Mouse (Mus musculus): Measurements from ENCODE around the gene Rfx2. TPM values are rescaled to one million over a fixed set of nuclear protein-coding genes. Genes with fewer than 3 reads are reported as not detected.

The Rfx2 gene
- polyA plus RNA-seq, 1 experiment, result 3.2 TPM

- Histone ChIP-seq H3K4me1 (ENCODE audit: control insufficient read depth, insufficient read depth, low read length) (no peaks in the 10 kb centered on the region), H3K4me3 (ENCODE audit: insufficient read depth, low read length) (no peak overlapping the region), H3K27ac (ENCODE audit: insufficient read depth, low read length) (no peak overlapping the region)
- no peak for TF ChIP-seq POLR2A (IDR thresholded peaks at IDR 0.05; ENCODE audit: extremely low read depth, insufficient read depth, low read length)
- no peak for TF ChIP-seq CTCF (IDR thresholded peaks at IDR 0.05; ENCODE audit: extremely low read depth, insufficient read depth, low read length)
Observed at GRCm38 (mm10) chr17:56740788-56741160, 90.0 kb downstream of the Rfx2 start.

GRCm38 (mm10) chr17:56740118-56740787 is 90.6 kb downstream of the Rfx2 start:
- H3K27ac ChIP-seq (ENCODE audit: insufficient read depth, low read length), result no peak overlapping the region
- no peaks in the 10 kb centered on the region for H3K4me1 ChIP-seq (ENCODE audit: control insufficient read depth, insufficient read depth, low read length)
- no peak overlapping the region for H3K4me3 ChIP-seq (ENCODE audit: insufficient read depth, low read length)
- no peak for TF ChIP-seq POLR2A (IDR thresholded peaks at IDR 0.05; ENCODE audit: extremely low read depth, insufficient read depth, low read length)

GRCm38 (mm10) chr17:56738221-56738620 is 92.6 kb downstream of the Rfx2 start:
- H3K27ac ChIP-seq (ENCODE audit: insufficient read depth, low read length), result no peak overlapping the region
- H3K4me1 ChIP-seq (ENCODE audit: control insufficient read depth, insufficient read depth, low read length), result no peaks in the 10 kb centered on the region
- TF ChIP-seq POLR2A (IDR thresholded peaks at IDR 0.05; ENCODE audit: extremely low read depth, insufficient read depth, low read length), result no peak
- no peak for TF ChIP-seq CTCF (IDR thresholded peaks at IDR 0.05; ENCODE audit: extremely low read depth, insufficient read depth, low read length)
- H3K4me3 ChIP-seq (ENCODE audit: insufficient read depth, low read length), result no peak overlapping the region

GRCm38 (mm10) chr17:56736534-56736933 is 94.3 kb downstream of the Rfx2 start:
- H3K4me1 ChIP-seq (ENCODE audit: control insufficient read depth, insufficient read depth, low read length), result no peaks in the 10 kb centered on the region
- no peak overlapping the region for H3K4me3 ChIP-seq (ENCODE audit: insufficient read depth, low read length)
- no peak overlapping the region for H3K27ac ChIP-seq (ENCODE audit: insufficient read depth, low read length)
- TF ChIP-seq CTCF (IDR thresholded peaks at IDR 0.05; ENCODE audit: extremely low read depth, insufficient read depth, low read length), result 0 out of 2 replicates have a peak, but pooled peaks have one; percentile 9
- no peak for TF ChIP-seq POLR2A (IDR thresholded peaks at IDR 0.05; ENCODE audit: extremely low read depth, insufficient read depth, low read length)

GRCm38 (mm10) chr17:56729656-56730055 is 101.2 kb downstream of the Rfx2 start:
- Histone ChIP-seq H3K4me3 (ENCODE audit: insufficient read depth, low read length) (no peak overlapping the region), H3K4me1 (ENCODE audit: control insufficient read depth, insufficient read depth, low read length) (no peaks in the 10 kb centered on the region), H3K27ac (ENCODE audit: insufficient read depth, low read length) (no peak overlapping the region)
- TF ChIP-seq CTCF (IDR thresholded peaks at IDR 0.05; ENCODE audit: extremely low read depth, insufficient read depth, low read length) (no peak), POLR2A (IDR thresholded peaks at IDR 0.05; ENCODE audit: extremely low read depth, insufficient read depth, low read length) (no peak)

GRCm38 (mm10) chr17:56729151-56729550 is 101.7 kb downstream of the Rfx2 start:
- Histone ChIP-seq H3K27ac (ENCODE audit: insufficient read depth, low read length) (no peak overlapping the region), H3K4me3 (ENCODE audit: insufficient read depth, low read length) (no peak overlapping the region), H3K4me1 (ENCODE audit: control insufficient read depth, insufficient read depth, low read length) (no peaks in the 10 kb centered on the region)
- TF ChIP-seq POLR2A (IDR thresholded peaks at IDR 0.05; ENCODE audit: extremely low read depth, insufficient read depth, low read length) (no peak), CTCF (IDR thresholded peaks at IDR 0.05; ENCODE audit: extremely low read depth, insufficient read depth, low read length) (no peak)

- no peak for TF ChIP-seq CTCF (IDR thresholded peaks at IDR 0.05; ENCODE audit: extremely low read depth, insufficient read depth, low read length)
- TF ChIP-seq POLR2A (IDR thresholded peaks at IDR 0.05; ENCODE audit: extremely low read depth, insufficient read depth, low read length), result no peak
- H3K4me1 ChIP-seq (ENCODE audit: control insufficient read depth, insufficient read depth, low read length), result no peaks in the 10 kb centered on the region
- H3K4me3 ChIP-seq (ENCODE audit: insufficient read depth, low read length), result no peak overlapping the region
- no peak overlapping the region for H3K27ac ChIP-seq (ENCODE audit: insufficient read depth, low read length)
Observed at GRCm38 (mm10) chr17:56728117-56728516, 102.7 kb downstream of the Rfx2 start.

- TF ChIP-seq POLR2A (IDR thresholded peaks at IDR 0.05; ENCODE audit: extremely low read depth, insufficient read depth, low read length) (no peak), CTCF (IDR thresholded peaks at IDR 0.05; ENCODE audit: extremely low read depth, insufficient read depth, low read length) (no peak)
- Histone ChIP-seq H3K27ac (ENCODE audit: insufficient read depth, low read length) (no peak overlapping the region), H3K4me3 (ENCODE audit: insufficient read depth, low read length) (no peak overlapping the region), H3K4me1 (ENCODE audit: control insufficient read depth, insufficient read depth, low read length) (no peaks in the 10 kb centered on the region)
Observed at GRCm38 (mm10) chr17:56727659-56728058, 103.2 kb downstream of the Rfx2 start.

- H3K4me3 ChIP-seq (ENCODE audit: insufficient read depth, low read length), result no peak overlapping the region
- no peak overlapping the region for H3K27ac ChIP-seq (ENCODE audit: insufficient read depth, low read length)
- H3K4me1 ChIP-seq (ENCODE audit: control insufficient read depth, insufficient read depth, low read length), result no peaks in the 10 kb centered on the region
- TF ChIP-seq POLR2A (IDR thresholded peaks at IDR 0.05; ENCODE audit: extremely low read depth, insufficient read depth, low read length) (no peak), CTCF (IDR thresholded peaks at IDR 0.05; ENCODE audit: extremely low read depth, insufficient read depth, low read length) (no peak)
Observed at GRCm38 (mm10) chr17:56727029-56727649, 103.7 kb downstream of the Rfx2 start.

Other genes with a start within 250 kb of the Rfx2 start
- gene Safb2, start 246.4 kb downstream of the Rfx2 start, polyA plus RNA-seq (2012; rRNA removed), result 93.0 and 110 TPM in 2 replicates
- gene Safb, start 246.2 kb downstream of the Rfx2 start, polyA plus RNA-seq (2012; rRNA removed), result 101 and 110 TPM in 2 replicates
- 145 and 159 TPM in 2 replicates for gene 2410015M20Rik, start 221.2 kb downstream of the Rfx2 start, polyA plus RNA-seq (2012; rRNA removed)
- 1,005 and 1,019 TPM in 2 replicates for gene Rpl36, start 217.6 kb downstream of the Rfx2 start, polyA plus RNA-seq (2012; rRNA removed)
- gene Lonp1, start 204.1 kb downstream of the Rfx2 start, polyA plus RNA-seq (2012; rRNA removed), result 78.3 and 82.5 TPM in 2 replicates
- gene Catsperd, start 202.9 kb downstream of the Rfx2 start, polyA plus RNA-seq (2012; rRNA removed), result 2.6 and 2.7 TPM in 2 replicates
- gene Ranbp3, start 157.7 kb downstream of the Rfx2 start, polyA plus RNA-seq (2012; rRNA removed), result 104 and 107 TPM in 2 replicates
- gene Ndufa11, start 113.2 kb downstream of the Rfx2 start, polyA plus RNA-seq (2012; rRNA removed), result 332 and 357 TPM in 2 replicates
- 16.7 and 18.2 TPM in 2 replicates for gene Vmac, start 113.0 kb downstream of the Rfx2 start, polyA plus RNA-seq (2012; rRNA removed)
- 7.4 and 8.6 TPM in 2 replicates for gene Nrtn, start 73.5 kb downstream of the Rfx2 start, polyA plus RNA-seq (2012; rRNA removed)
- gene Dus3l, start 66.3 kb downstream of the Rfx2 start, polyA plus RNA-seq (2012; rRNA removed), result 137 and 148 TPM in 2 replicates
- 3.3 and 4.0 TPM in 2 replicates for gene Prr22, start 60.8 kb downstream of the Rfx2 start, polyA plus RNA-seq (2012; rRNA removed)
- gene Acsbg2, start 43.4 kb upstream of the Rfx2 start, polyA plus RNA-seq (2012; rRNA removed), result 0.09 TPM in 1 of 2 replicates, not detected in the other
- 0.06 and 0.09 TPM in 2 replicates for gene 1700061G19Rik, start 44.5 kb upstream of the Rfx2 start, polyA plus RNA-seq (2012; rRNA removed)
- 73.1 and 76.0 TPM in 2 replicates for gene Mllt1, start 104.4 kb upstream of the Rfx2 start, polyA plus RNA-seq (2012; rRNA removed)
- gene Acer1, start 151.1 kb upstream of the Rfx2 start, polyA plus RNA-seq (2012; rRNA removed), result not detected in 2 replicates
- gene Clpp, start 159.3 kb upstream of the Rfx2 start, polyA plus RNA-seq (2012; rRNA removed), result 139 and 146 TPM in 2 replicates
- gene Alkbh7, start 166.3 kb upstream of the Rfx2 start, polyA plus RNA-seq (2012; rRNA removed), result 32.1 and 35.4 TPM in 2 replicates
- not detected in 2 replicates for gene Pspn, start 169.0 kb upstream of the Rfx2 start, polyA plus RNA-seq (2012; rRNA removed)
- 73.3 and 80.0 TPM in 2 replicates for gene Gtf2f1, start 180.3 kb upstream of the Rfx2 start, polyA plus RNA-seq (2012; rRNA removed)
- 0.13 TPM in 1 of 2 replicates, not detected in the other for gene Gm17949, start 180.5 kb upstream of the Rfx2 start, polyA plus RNA-seq (2012; rRNA removed)
- gene Khsrp, start 200.5 kb upstream of the Rfx2 start, polyA plus RNA-seq (2012; rRNA removed), result 58.4 and 63.4 TPM in 2 replicates
- 0.19 and 0.25 TPM in 2 replicates for gene Slc25a41, start 210.6 kb upstream of the Rfx2 start, polyA plus RNA-seq (2012; rRNA removed)
- gene Crb3, start 228.1 kb upstream of the Rfx2 start, polyA plus RNA-seq (2012; rRNA removed), result 0.93 and 1.6 TPM in 2 replicates
- 319 and 330 TPM in 2 replicates for gene Slc25a23, start 228.8 kb upstream of the Rfx2 start, polyA plus RNA-seq (2012; rRNA removed)
- 2.3 and 2.8 TPM in 2 replicates for gene Dennd1c, start 247.5 kb upstream of the Rfx2 start, polyA plus RNA-seq (2012; rRNA removed)